Mouse (Mus musculus): Measurements from ENCODE around the gene Rgl1. TPM values are rescaled to one million over a fixed set of nuclear protein-coding genes. Genes with fewer than 3 reads are reported as not detected.

Rgl1 gene
- 51.2 and 58.3 TPM in 2 replicates for polyA plus RNA-seq (2016; fragmentation: Nextera tagmentation; extraction: Ambion mirVana)

DNA sequence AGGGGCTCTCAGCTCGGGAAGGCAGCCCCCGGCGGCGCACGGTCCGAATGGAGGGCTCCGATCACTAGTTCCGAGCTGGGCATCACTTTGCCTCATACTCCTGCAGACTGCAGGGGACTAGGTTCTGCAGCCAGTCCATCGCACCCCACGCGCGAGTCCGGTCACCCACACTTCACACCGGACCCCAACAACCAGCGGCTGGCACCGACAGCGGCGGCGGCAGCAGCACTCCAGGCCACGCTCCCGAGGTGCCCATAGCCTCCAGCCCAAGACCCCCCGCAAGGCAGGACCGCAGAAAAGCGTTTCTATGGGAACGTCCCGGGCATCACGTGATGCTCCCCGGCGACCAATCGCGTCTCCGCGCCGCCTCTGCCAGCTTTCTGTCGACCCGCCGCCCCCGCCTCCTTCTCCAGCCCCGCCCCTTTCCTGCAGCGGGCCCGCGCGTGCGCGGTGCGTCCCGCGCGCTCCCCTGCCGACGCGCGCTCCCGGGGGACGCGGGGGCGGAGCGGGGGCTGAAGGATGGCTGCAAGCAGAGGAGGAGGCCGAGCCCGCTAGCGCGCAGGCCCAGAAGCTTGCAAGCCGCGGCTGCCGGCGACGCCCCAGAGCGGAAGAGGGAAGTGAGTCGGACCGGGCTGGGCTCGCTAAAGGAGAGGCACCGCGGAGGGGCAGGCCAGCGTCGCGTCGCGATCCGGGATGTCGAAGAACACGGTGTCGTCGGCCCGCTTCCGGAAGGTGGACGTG lies at the start of gene Rgl1, which contains the start of gene Arpc5:
Gene Rgl1, minus strand, starts transcription at position 320 of the 741 bp plus-strand sequence.
Gene Arpc5, plus strand, starts transcription at position 511 of the 741 bp plus-strand sequence.
- Histone ChIP-seq H3K4me3 (peak within 1 kb of the TSS; percentile 99), H3K36me3 (peaks cover 22% of the 10 kb centered on the region), H3K27me3 (ENCODE audit: insufficient read depth, poor library complexity, severe bottlenecking) (peaks cover 14% of the 10 kb centered on the region), H3K27ac (peak within 1 kb of the TSS; percentile 97), H3K4me1 (peaks cover 10% of the 10 kb centered on the region; the same call in 1 of the 2 replicates), H3K9me3 (no peaks in the 10 kb centered on the region)
- under 1% methylated on average over 84 of the region's 86 CpGs for WGBS
- DNase-seq (ENCODE audit: low spot score) = peak; percentile 98

DNA sequence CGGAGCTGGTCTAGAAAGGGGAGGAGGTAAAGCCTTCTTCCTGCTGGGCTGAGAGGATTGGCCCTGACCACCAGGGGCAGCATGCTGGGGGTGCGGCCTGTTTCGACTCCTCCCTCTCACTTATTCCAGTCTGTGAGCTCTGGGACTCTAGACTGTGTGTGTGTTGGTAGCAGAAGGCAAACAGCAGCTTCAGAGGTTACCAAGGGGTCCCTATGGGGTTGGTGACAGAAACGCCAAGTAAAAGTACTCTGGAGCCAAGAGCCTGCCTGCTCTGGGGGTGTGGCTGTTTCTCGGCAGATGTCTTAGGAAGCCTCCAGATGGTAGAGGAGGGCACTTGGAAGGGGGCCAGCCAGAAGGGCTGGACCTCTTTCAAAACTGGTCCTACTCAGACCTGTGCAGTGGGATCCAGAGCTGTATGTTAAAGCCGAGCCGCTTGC lies 49.1 kb upstream of the Rgl1 start:
- DNase-seq (ENCODE audit: low spot score) = peak; percentile 82
- Histone ChIP-seq H3K27ac (peak overlapping the region; percentile 78), H3K4me1 (peaks cover 46% of the 10 kb centered on the region), H3K27me3 (ENCODE audit: insufficient read depth, poor library complexity, severe bottlenecking) (no peaks in the 10 kb centered on the region), H3K9me3 (no peaks in the 10 kb centered on the region), H3K36me3 (no peaks in the 10 kb centered on the region), H3K4me3 (no peak overlapping the region)
- 35% methylated on average over 7 of the region's 7 CpGs for WGBS

DNA sequence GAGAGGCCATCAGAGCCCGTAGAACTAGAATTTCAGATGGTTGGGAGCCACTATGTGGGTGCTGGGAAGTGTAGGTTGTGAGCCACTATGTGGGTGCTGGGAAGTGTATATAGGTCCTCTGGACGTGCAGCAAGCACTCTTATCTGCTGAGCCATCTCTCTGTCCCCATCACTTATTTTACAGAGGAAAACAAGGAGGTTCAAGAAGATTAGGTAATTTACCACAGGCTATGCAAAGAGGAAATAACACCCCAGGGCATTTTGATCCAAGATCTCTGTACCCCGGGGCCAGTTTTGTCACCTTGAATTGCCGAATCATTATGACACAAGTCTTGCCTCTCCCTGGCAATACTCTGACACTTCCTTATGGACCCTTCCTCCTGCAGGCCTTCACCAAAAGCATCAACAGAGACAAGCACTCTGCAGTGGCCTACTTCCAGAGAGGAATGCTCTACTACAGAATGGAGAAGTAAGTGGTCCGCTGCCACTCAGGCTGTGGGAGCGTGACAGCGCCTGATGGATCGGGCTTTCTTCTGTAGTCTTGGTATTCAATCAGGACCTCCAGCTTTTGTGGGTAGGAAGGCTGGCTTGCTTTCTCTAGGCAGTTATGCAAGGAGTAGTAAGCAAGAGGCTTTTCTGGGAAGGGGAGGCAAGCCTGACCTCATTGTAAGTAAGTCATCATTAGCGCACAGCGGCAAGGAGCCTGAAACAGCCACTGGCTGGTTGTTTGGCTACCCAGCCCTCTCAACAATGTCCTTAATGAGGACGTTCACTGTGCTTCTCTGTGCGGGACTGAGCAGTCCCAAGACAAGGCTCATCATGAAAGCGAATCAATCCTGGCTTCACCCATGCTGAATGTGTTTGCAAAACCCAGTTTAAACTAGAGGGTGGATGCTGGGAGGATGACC lies 44.6 kb upstream of the Rgl1 start:
- Histone ChIP-seq H3K27me3 (ENCODE audit: insufficient read depth, poor library complexity, severe bottlenecking) (no peaks in the 10 kb centered on the region), H3K4me1 (peaks cover 31% of the 10 kb centered on the region), H3K9me3 (no peaks in the 10 kb centered on the region), H3K36me3 (no peaks in the 10 kb centered on the region), H3K4me3 (no peak overlapping the region), H3K27ac (peak overlapping the region; percentile 52; the same call in 1 of the 2 replicates)
- DNase-seq (ENCODE audit: low spot score) = no peak
- WGBS = 76% methylated on average over 13 of the region's 13 CpGs

DNA sequence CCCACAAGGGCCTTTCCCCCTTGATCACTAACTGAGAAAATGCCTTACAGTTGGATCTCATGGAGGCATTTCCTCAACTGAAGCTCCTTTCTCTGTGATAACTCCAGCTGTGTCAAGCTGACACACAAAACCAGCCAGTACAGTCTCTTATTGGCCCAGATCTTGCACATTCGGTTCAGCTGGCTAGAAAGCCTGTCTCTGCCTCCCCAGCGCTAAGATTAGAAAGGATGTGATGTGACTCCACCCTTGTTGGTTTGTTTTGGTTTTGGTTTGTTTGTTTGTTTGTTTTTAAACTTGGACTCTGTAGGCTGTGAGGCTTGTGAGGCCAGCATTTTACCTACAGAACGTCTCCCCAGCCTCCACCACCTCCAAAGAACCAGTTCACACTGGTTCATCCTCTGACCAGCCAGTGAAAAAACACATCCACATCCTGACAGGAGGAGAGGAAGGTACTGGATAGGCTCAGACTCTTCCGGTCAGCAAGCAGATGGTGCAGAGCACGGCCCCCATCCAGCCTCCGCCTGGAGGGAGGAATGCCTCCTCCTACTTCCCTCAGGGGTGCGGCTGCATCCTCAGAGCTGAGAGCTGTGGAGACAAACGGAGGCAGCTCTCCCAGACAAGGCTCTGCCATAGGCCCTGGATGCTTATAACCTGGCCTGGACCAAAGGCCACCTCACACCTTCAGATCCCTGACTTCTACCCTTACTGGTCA lies 43.5 kb upstream of the Rgl1 start:
- DNase-seq (ENCODE audit: low spot score) = peak; percentile 86
- no peaks in the 10 kb centered on the region for H3K36me3 ChIP-seq
- H3K9me3 ChIP-seq = no peaks in the 10 kb centered on the region
- H3K4me1 ChIP-seq = peaks cover 20% of the 10 kb centered on the region
- no peaks in the 10 kb centered on the region for H3K27me3 ChIP-seq (ENCODE audit: insufficient read depth, poor library complexity, severe bottlenecking)
- peak overlapping the region; percentile 79 for H3K27ac ChIP-seq
- 26% methylated on average over 8 of the region's 8 CpGs for WGBS
- no peak overlapping the region for H3K4me3 ChIP-seq

DNA sequence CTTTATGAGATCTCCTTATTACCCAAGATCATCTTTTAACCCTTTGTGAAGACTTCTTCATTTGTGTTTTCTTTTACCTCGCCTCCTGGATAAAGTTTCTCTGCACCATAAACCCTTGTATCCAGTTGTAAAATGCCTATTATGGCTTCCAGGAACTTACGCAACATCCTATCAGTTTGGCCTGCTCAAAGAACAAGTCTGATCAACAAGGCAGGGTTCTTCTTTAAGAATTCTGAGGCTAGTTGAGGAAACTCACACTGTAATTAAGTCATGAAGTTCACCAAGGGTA lies 42.2 kb upstream of the Rgl1 start:
- H3K36me3 ChIP-seq = no peaks in the 10 kb centered on the region
- H3K27ac ChIP-seq = peak overlapping the region; percentile 36; the same call in 1 of the 2 replicates
- no peaks in the 10 kb centered on the region for H3K27me3 ChIP-seq (ENCODE audit: insufficient read depth, poor library complexity, severe bottlenecking)
- H3K4me1 ChIP-seq = peaks cover 20% of the 10 kb centered on the region
- 86% methylated on average over 2 of the region's 2 CpGs for WGBS
- DNase-seq (ENCODE audit: low spot score) = no peak
- H3K4me3 ChIP-seq = no peak overlapping the region
- no peaks in the 10 kb centered on the region for H3K9me3 ChIP-seq

DNA sequence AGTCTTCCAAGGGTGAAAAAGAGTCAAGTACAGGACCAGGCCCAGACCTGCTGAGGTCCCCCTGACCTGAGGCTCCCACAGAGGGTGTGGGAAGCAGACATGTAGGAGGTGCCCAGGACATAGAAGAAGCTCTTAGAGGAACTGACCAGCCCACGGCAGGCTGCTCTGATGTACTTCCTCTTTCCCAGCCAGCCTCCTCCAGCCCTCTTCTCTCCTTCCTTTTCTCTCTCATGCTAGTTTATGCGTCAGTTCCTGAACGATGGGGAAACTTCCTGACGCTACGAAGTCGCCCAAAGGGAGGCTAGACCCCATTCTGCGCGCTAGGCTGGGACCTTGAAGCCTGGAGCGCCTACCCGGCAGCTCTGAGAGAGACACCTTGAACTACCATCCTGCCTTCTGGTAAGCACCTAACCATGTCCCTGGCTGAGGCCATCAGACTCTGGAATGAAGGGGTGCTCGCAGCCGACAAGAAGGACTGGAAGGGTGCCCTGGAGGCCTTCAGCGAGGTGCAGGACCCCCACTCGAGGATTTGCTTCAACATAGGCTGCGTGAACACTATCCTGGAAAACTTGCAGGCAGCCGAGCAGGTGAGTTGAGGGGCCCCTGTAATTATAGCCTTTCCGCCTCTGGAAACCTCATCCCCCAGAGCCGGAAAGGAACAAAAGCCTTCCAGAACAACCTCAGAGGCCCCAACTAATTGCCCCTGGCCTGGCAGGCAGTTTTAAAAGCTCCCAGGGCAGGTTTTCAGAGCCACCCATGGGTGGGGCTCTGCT lies 41.7 kb upstream of the Rgl1 start:
- H3K27ac ChIP-seq = peak overlapping the region; percentile 39
- 73% methylated on average over 18 of the region's 18 CpGs for WGBS
- no peak for DNase-seq (ENCODE audit: low spot score)
- no peaks in the 10 kb centered on the region for H3K9me3 ChIP-seq
- no peaks in the 10 kb centered on the region for H3K27me3 ChIP-seq (ENCODE audit: insufficient read depth, poor library complexity, severe bottlenecking)
- H3K4me3 ChIP-seq = no peak overlapping the region
- H3K4me1 ChIP-seq = peaks cover 20% of the 10 kb centered on the region
- H3K36me3 ChIP-seq = no peaks in the 10 kb centered on the region

DNA sequence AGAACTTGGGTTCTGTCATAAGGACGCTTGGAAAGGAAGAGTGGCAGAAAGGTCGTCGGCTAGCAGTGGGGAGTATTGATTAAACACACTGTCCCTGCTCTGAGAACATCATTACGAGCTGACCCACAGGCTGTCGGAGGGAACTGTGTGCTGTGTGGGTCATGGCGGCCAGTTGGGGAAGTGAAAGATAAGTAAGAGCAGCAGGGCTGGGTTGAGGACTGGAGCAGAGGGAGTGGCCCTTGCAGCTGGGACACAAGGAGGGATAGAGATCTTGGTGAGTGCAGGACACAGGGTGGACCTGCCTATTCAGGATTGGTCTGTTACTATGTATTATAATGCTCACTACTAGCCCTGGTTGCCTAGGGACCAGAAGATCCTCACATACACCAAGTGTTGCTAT lies 38.8 kb upstream of the Rgl1 start:
- Histone ChIP-seq H3K4me1 (peaks cover 15% of the 10 kb centered on the region), H3K9me3 (no peaks in the 10 kb centered on the region), H3K27ac (no peak overlapping the region), H3K4me3 (no peak overlapping the region), H3K36me3 (no peaks in the 10 kb centered on the region), H3K27me3 (ENCODE audit: insufficient read depth, poor library complexity, severe bottlenecking) (no peaks in the 10 kb centered on the region)
- DNase-seq (ENCODE audit: low spot score) = no peak
- 75% methylated on average over 6 of the region's 6 CpGs for WGBS

DNA sequence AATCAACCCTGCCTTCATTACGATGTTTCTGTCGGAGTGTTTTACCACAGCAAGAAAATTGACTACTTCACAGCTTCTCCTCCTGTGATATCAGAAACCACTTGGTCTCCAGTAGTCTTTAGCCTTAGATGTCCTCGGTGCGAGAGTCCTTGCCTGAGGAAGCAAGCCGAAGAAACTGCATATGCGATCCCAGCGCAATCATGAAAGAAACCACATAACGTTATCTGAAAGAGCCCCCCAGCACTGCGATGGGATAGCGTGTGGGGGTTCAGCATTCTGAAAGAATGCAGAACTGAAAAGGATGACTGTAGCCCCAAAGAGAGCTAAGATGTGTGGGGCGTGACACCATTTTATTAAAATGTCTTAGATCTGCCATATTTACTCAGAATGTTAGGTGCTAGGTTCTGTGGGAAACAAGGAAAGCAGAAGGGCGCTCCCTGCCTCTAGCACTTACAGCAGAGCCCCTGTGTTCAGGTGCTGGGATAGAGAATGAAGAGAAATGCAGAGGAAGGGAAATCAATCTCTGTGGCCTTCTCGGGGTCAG lies 34.6 kb upstream of the Rgl1 start:
- Histone ChIP-seq H3K9me3 (no peaks in the 10 kb centered on the region), H3K36me3 (no peaks in the 10 kb centered on the region), H3K27me3 (ENCODE audit: insufficient read depth, poor library complexity, severe bottlenecking) (no peaks in the 10 kb centered on the region), H3K4me3 (no peak overlapping the region), H3K4me1 (peaks cover 21% of the 10 kb centered on the region), H3K27ac (no peak overlapping the region)
- WGBS = 85% methylated on average over 13 of the region's 13 CpGs
- no peak for DNase-seq (ENCODE audit: low spot score)

DNA sequence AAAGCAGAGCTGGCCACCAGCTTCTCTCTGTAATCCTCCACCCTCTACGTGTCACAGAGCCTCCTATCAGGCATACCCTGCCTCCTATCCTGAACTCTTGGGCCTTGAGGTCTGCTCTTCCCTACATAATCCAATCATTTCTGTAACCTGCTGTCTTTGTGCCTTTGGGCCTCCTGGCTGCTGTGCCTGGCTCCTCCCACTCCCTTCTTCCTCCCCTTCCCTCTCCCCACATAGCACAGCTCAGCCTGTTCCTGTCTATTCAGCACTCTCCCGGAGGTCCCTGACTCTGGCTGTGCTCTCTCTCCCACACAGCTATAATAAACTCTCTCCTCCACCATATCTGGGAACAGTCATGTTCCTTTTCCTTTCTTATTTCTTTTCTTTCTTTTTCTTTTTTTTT lies 33.7 kb upstream of the Rgl1 start, which contains the start of gene Ncf2:
Gene Ncf2, plus strand, starts transcription at position 298 of the 400 bp plus-strand sequence.
- H3K4me1 ChIP-seq = peaks cover 23% of the 10 kb centered on the region
- no peak within 1 kb of the TSS for H3K4me3 ChIP-seq
- no peaks in the 10 kb centered on the region for H3K9me3 ChIP-seq
- H3K36me3 ChIP-seq = no peaks in the 10 kb centered on the region
- H3K27me3 ChIP-seq (ENCODE audit: insufficient read depth, poor library complexity, severe bottlenecking) = no peaks in the 10 kb centered on the region
- WGBS = 13% methylated on average over 2 of the region's 2 CpGs
- peak within 1 kb of the TSS; percentile 76 for H3K27ac ChIP-seq
- DNase-seq (ENCODE audit: low spot score) = no peak

DNA sequence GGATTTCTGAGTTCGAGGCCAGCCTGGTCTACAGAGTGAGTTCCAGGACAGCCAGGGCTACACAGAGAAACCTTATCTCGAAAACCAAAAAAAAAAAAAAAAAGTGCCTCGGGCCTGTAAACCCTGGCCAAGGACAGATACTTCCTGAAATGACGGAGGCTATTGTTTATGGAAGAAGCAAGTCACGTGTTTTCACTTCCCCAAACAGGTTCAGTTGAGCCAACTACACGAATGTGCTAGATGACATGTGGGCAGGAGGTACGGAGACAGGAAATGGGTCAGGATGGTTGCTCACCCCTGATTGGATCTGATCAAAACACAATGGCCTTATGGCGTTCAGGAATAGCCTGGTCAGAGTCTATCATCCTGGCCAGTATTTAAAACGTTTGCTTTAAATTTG lies 32.0 kb upstream of the Rgl1 start:
- Histone ChIP-seq H3K4me3 (no peak overlapping the region), H3K9me3 (no peaks in the 10 kb centered on the region), H3K4me1 (peaks cover 31% of the 10 kb centered on the region), H3K27ac (peak overlapping the region; percentile 42; the same call in 1 of the 2 replicates), H3K36me3 (no peaks in the 10 kb centered on the region), H3K27me3 (ENCODE audit: insufficient read depth, poor library complexity, severe bottlenecking) (no peaks in the 10 kb centered on the region)
- WGBS = 62% methylated on average over 9 of the region's 9 CpGs
- no peak for DNase-seq (ENCODE audit: low spot score)

DNA sequence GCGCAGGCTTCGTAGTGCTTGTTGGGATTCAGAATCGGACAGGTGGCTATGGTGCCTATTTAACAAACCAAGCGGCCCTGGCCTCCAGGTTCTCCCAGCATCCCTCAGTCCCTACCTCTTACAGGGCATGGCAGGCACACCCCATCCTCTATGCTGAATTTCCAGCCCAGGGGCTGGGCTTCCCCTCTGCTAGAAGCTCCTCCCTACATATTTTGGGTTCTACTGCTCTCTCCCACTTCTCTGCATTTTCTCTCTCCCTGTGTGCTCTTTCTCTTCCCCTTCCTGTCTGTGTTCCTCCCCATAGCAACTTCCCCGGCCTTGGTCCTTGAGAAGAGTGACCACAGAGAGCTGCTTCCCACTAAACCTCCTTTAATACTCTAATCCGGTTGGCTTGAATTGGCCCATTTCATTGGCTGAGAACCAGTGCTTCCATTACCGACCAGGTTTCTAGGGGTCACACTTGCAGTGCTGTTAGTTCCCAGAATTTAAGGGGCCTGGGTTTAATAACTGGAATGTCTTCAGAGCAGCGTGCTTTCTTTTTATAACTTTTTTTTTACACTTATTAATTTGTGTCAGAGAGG lies 30.6 kb upstream of the Rgl1 start:
- Histone ChIP-seq H3K4me1 (peaks cover 39% of the 10 kb centered on the region), H3K27me3 (ENCODE audit: insufficient read depth, poor library complexity, severe bottlenecking) (no peaks in the 10 kb centered on the region), H3K36me3 (no peaks in the 10 kb centered on the region), H3K4me3 (no peak overlapping the region), H3K27ac (no peak overlapping the region), H3K9me3 (no peaks in the 10 kb centered on the region)
- 79% methylated on average over 8 of the region's 8 CpGs for WGBS
- DNase-seq (ENCODE audit: low spot score) = no peak

Measured in heart, embryonic 10.5 days (tissue).